Mouse (Mus musculus): ENCODE measurements around the gene Plekho2. TPM values are rescaled to one million over a fixed set of nuclear protein-coding genes. Genes with fewer than 3 reads are reported as not detected.
A peak's percentile ranks its signal among the peaks of the same experiment; 100 is the strongest.

The Plekho2 gene
- polyA plus RNA-seq, 1 experiment from 2014 or later: 13.4 TPM

DNA sequence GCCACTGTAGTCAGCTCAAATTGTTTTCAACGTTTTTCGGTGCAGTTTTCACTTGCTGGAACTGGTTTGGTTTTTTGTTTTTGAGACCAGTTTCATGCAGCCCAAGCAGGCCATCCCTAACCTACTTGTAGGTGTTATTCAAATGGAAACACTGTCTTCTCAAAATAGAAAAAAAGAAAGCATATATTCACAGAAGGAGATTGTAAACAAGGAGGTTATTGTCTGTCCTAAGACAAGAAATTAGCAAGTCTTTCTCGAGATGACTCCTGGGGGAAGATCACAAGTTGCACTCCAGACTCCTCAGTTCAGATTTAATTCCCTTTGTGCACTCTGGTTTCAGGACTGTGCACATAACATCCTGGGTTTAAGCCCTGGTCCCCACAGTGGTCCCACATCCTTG lies 39.5 kb upstream of the Plekho2 start:
- 66% methylated on average over 3 of the region's 3 CpGs for WGBS
- no peaks in the 10 kb centered on the region for H3K4me1 ChIP-seq (replicated peaks; ENCODE audit: insufficient read depth, low read length)
- ATAC-seq (replicated peaks; ENCODE audit: low FRiP score, low read depth) (no peak), DNase-seq (ENCODE audit: low spot score) (no peak)
- H3K27me3 ChIP-seq (ENCODE audit: insufficient read depth, low read length): no peaks in the 10 kb centered on the region
- no peak overlapping the region for H3K4me3 ChIP-seq (replicated peaks; ENCODE audit: low read depth, low read length)
- no peak overlapping the region for H3K27ac ChIP-seq
- H3K9me3 ChIP-seq (replicated peaks; ENCODE audit: low read length): no peaks in the 10 kb centered on the region
- H3K36me3 ChIP-seq (ENCODE audit: insufficient read depth, low read length): no peaks in the 10 kb centered on the region
- H3K4me2 ChIP-seq (ENCODE audit: low read length): no peak overlapping the region
- no peak for TF ChIP-seq CTCF (IDR thresholded peaks at IDR 0.05; ENCODE audit: low read depth)
- no peak overlapping the region for H3K9ac ChIP-seq (ENCODE audit: low read depth, low read length)

DNA sequence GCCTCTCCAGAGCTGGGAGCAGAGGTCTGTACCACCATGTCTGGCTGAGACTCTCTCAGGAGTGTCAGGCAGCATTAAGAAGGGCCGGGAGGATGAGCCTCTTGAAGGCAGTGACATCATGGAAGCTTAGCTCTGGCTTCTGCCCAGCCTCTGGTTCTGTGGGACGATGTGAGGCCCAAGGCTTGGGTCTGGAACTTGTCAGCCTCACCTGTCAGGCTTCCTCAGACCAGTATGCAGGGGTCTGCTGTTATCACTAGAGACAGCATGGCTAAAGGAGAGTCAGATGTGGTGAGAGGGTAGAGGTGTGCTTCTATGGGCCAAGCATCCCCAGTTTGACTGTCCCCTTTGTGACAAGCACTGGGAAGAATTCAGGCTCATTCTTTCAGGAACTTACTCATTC lies 33.3 kb upstream of the Plekho2 start:
- H3K27ac ChIP-seq: no peak overlapping the region
- DNase-seq (ENCODE audit: low spot score): no peak
- WGBS: 49% methylated on average over 2 of the region's 2 CpGs
- no peak overlapping the region for H3K4me3 ChIP-seq (replicated peaks; ENCODE audit: low read depth, low read length)
- H3K9me3 ChIP-seq (replicated peaks; ENCODE audit: low read length): no peaks in the 10 kb centered on the region
- no peaks in the 10 kb centered on the region for H3K27me3 ChIP-seq (ENCODE audit: insufficient read depth, low read length)
- H3K4me1 ChIP-seq (replicated peaks; ENCODE audit: insufficient read depth, low read length): no peaks in the 10 kb centered on the region
- no peak overlapping the region for H3K9ac ChIP-seq (ENCODE audit: low read depth, low read length)
- no peak for TF ChIP-seq CTCF (IDR thresholded peaks at IDR 0.05; ENCODE audit: low read depth)
- no peak for ATAC-seq (replicated peaks; ENCODE audit: low FRiP score, low read depth)
- H3K4me2 ChIP-seq (ENCODE audit: low read length): no peak overlapping the region
- no peaks in the 10 kb centered on the region for H3K36me3 ChIP-seq (ENCODE audit: insufficient read depth, low read length)

DNA sequence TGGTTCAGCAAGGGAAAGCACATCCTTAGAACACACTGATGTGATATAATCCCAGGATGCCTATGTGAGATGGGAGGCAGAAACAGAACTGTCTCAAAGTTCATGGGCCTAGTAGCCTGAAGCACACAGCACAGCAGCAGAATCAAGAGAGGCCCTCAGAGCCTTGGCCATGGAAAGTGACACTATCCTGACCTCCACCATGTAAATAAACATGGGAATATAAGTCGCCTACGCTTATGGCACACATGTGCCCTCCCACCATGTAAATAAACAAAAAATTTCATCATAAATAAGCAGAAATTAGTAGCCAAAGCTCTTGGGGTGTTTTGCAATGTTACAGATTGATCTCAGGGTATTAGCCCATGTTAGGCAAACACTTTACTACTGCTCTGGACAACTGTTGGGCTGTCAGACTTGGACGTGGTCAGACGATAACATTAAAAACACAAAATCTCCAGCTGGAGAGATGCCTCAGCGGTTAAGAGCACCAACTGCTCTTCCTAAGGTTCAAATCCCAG lies 32.2 kb upstream of the Plekho2 start:
- 73% methylated on average over 5 of the region's 5 CpGs for WGBS
- no peak for ATAC-seq (replicated peaks; ENCODE audit: low FRiP score, low read depth)
- Histone ChIP-seq H3K9me3 (replicated peaks; ENCODE audit: low read length) (no peaks in the 10 kb centered on the region), H3K4me2 (ENCODE audit: low read length) (no peak overlapping the region), H3K4me1 (replicated peaks; ENCODE audit: insufficient read depth, low read length) (no peaks in the 10 kb centered on the region), H3K4me3 (replicated peaks; ENCODE audit: low read depth, low read length) (no peak overlapping the region), H3K36me3 (ENCODE audit: insufficient read depth, low read length) (no peaks in the 10 kb centered on the region), H3K27ac (no peak overlapping the region), H3K27me3 (ENCODE audit: insufficient read depth, low read length) (no peaks in the 10 kb centered on the region), H3K9ac (ENCODE audit: low read depth, low read length) (no peak overlapping the region)
- no peak for TF ChIP-seq CTCF (IDR thresholded peaks at IDR 0.05; ENCODE audit: low read depth)
- no peak for DNase-seq (ENCODE audit: low spot score)

DNA sequence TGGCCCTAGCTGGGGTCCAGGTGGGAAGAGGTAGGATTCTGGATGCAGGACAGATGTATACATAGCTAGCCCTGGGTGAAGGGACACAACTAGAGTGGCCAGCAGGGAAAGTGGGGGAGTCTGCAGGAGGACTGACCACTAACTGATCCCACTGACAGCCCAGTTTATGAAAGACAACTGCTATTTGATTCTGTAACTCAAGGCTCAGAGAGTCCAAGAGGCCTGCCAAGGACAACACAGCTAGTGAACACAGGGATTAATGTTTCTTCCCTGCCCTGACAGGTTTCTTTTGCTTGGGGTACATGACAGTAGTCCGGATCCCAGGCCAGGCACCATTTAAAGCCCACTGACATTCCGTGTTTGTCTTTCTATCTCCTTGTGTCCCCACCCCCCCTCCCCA lies 27.3 kb upstream of the Plekho2 start:
- no peaks in the 10 kb centered on the region for H3K27me3 ChIP-seq (ENCODE audit: insufficient read depth, low read length)
- H3K9me3 ChIP-seq (replicated peaks; ENCODE audit: low read length): no peaks in the 10 kb centered on the region
- H3K4me2 ChIP-seq (ENCODE audit: low read length): no peak overlapping the region
- no peak overlapping the region for H3K27ac ChIP-seq
- ATAC-seq (replicated peaks; ENCODE audit: low FRiP score, low read depth) (no peak), DNase-seq (ENCODE audit: low spot score) (no peak)
- no peak overlapping the region for H3K9ac ChIP-seq (ENCODE audit: low read depth, low read length)
- no peak overlapping the region for H3K4me3 ChIP-seq (replicated peaks; ENCODE audit: low read depth, low read length)
- 26% methylated on average over 2 of the region's 2 CpGs for WGBS
- no peaks in the 10 kb centered on the region for H3K36me3 ChIP-seq (ENCODE audit: insufficient read depth, low read length)
- TF ChIP-seq CTCF (IDR thresholded peaks at IDR 0.05; ENCODE audit: low read depth): no peak
- no peaks in the 10 kb centered on the region for H3K4me1 ChIP-seq (replicated peaks; ENCODE audit: insufficient read depth, low read length)

DNA sequence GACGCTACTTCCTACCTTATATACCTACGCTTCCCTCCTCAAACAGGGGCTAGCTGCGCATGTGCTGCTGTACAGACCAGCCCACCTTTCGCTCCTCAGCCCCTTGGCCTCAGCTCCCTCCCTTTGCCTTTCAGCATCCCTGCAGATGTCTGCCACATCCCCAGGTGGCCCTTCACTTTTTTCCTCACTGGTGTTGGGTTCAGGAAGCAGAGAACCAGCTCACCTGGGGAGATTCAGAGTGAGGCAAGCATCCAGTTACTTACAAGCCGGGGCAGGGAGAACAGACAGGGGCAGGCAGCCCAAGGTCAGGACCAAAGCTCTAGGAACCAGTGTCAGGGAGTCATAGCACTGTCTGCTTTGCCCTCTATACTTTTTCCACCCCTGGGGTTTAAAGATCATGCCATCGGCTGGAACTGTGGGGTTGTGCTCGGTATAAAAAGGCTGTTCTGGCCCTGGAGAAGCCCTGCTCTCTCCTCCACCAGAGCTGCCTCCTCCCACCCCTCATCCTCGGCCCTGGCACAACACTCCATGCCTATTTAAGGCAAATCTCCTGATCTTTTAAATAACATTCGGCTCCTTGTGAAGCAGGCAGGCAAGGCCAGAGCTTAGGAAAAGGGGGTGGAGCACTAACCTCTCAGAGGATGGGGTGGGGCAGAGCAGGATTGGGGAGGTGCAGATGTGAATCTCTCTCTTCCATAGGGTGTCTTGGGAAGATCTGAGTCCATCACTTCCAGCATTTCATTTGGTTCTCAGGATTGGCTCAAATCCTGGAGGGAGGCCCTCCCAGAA lies 26.7 kb upstream of the Plekho2 start:
- no peak for TF ChIP-seq CTCF (IDR thresholded peaks at IDR 0.05; ENCODE audit: low read depth)
- Histone ChIP-seq H3K9ac (ENCODE audit: low read depth, low read length) (no peak overlapping the region), H3K4me3 (replicated peaks; ENCODE audit: low read depth, low read length) (no peak overlapping the region), H3K27ac (no peak overlapping the region), H3K4me1 (replicated peaks; ENCODE audit: insufficient read depth, low read length) (no peaks in the 10 kb centered on the region), H3K36me3 (ENCODE audit: insufficient read depth, low read length) (no peaks in the 10 kb centered on the region), H3K9me3 (replicated peaks; ENCODE audit: low read length) (no peaks in the 10 kb centered on the region), H3K4me2 (ENCODE audit: low read length) (no peak overlapping the region), H3K27me3 (ENCODE audit: insufficient read depth, low read length) (no peaks in the 10 kb centered on the region)
- DNase-seq (ENCODE audit: low spot score) (no peak), ATAC-seq (replicated peaks; ENCODE audit: low FRiP score, low read depth) (no peak)
- WGBS: 49% methylated on average over 9 of the region's 9 CpGs

DNA sequence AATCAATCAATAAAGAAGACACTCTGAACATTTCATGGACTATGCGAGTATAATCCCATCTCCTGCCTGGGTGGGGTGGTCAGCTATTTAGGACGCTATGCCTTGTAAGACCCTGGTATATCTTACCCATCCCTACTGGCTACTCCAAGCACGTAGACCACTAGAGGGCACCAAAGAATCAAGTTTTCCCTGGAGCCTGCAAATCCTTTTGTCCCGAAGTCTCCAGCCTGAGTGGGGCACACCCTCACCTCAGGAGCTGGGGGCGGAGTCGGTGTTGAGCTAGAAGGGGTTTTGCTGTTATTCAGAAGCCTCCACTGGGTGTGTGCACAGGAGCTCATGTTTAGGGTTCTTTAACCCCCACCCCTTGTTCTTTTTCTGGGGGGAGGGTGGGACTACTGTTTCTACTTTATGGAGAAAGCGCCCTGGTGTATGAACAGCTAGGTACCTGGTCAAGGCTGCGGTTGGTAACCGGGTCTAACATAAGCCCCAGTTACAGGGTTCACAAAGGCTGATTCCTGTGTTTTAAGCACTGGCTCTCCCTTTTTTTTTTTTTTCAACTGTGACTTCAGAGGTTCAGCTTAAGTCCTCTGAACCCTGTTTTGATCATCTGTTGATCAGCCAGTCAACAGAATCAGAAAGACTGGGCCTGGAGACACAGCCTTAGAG lies 25.8 kb upstream of the Plekho2 start:
- no peak overlapping the region for H3K27ac ChIP-seq

More for the DNA sequence above, 25.8 kb upstream of the Plekho2 start:
- ATAC-seq (replicated peaks; ENCODE audit: low FRiP score, low read depth) (peak; percentile 71), DNase-seq (ENCODE audit: low spot score) (peak; percentile 96)
- Histone ChIP-seq H3K4me2 (ENCODE audit: low read length) (peak overlapping the region; percentile 41; the same call in 1 of the 2 replicates), H3K27me3 (ENCODE audit: insufficient read depth, low read length) (no peaks in the 10 kb centered on the region), H3K36me3 (ENCODE audit: insufficient read depth, low read length) (no peaks in the 10 kb centered on the region), H3K9me3 (replicated peaks; ENCODE audit: low read length) (no peaks in the 10 kb centered on the region), H3K4me3 (replicated peaks; ENCODE audit: low read depth, low read length) (no peak overlapping the region), H3K4me1 (replicated peaks; ENCODE audit: insufficient read depth, low read length) (no peaks in the 10 kb centered on the region), H3K9ac (ENCODE audit: low read depth, low read length) (no peak overlapping the region)
- peak; percentile 90 for TF ChIP-seq CTCF (IDR thresholded peaks at IDR 0.05; ENCODE audit: low read depth)
- WGBS: 9% methylated on average over 9 of the region's 9 CpGs

Data from kidney, postnatal 0 days (tissue).